Comparison of ENCODE assay signal across 30 mouse cellular contexts in genomic region chr10:93041392-93041791, GRCm38 (mm10). TPM values are rescaled to one million over a fixed set of nuclear protein-coding genes. Genes with fewer than 3 reads are reported as not detected.
A peak's percentile ranks its signal among the peaks of the same experiment; 100 is the strongest.
DNase-seq lines count a peak whose midpoint lies in the region; ATAC-seq and TF ChIP-seq lines count a peak whose summit lies in the region.
"Had no signal": no experiment of that assay in that cellular context is flagged by ENCODE, and none has a peak within 500 bp of the region (broad histone marks: within the 10 kb centered on the region; RNA-seq: fewer than 3 reads in every experiment).

No protein-coding gene starts in this region.

- DNase-seq in thymus, adult 2 months: no peak
- DNase-seq in thymus, postnatal 4 days: no peak
- DNase-seq in CD4-positive helper T cell, adult 2 months (ENCODE audit: low read depth, low spot score): peak; percentile 69
- DNase-seq in induced T-regulatory cell, adult 2 months (ENCODE audit: low read depth): peak; percentile 62
- DNase-seq in left cerebral cortex, adult 18-20 months (ENCODE audit: low spot score in 2 of 2): no peak
- no peak for DNase-seq in urinary bladder, postnatal 10 days (ENCODE audit: low spot score)
- DNase-seq: adrenal gland, postnatal 10 days; adrenal gland, postnatal 36 days; B cell, adult 2 months; cerebellum, adult 18-20 months; cerebellum, adult 9-10 months; cerebellum, postnatal 14 days; forebrain, postnatal 0 days; gastrocnemius, adult 2 months; gastrocnemius, postnatal 14 days; heart, adult 11 months; heart, postnatal 10 days; heart, postnatal 36 days had no signal

- no peak overlapping the region for H3K9ac ChIP-seq in forebrain, embryonic 12.5 days
- H3K9ac ChIP-seq: forebrain, postnatal 0 days; heart, embryonic 12.5 days; heart, embryonic 15.5 days; hindbrain, embryonic 13.5 days had no signal

- no peak for TF ChIP-seq CTCF in thymus, adult 2 months (IDR thresholded peaks at IDR 0.05; ENCODE audit: borderline replicate concordance, control insufficient read depth, extremely low read depth, insufficient read depth, low read length, poor library complexity)

- TF ChIP-seq POLR2A in thymus, adult 2 months (IDR thresholded peaks at IDR 0.05; ENCODE audit: control insufficient read depth, extremely low read depth, insufficient read depth, low read length, poor library complexity): no peak

- no peak overlapping the region for H3K4me2 ChIP-seq in forebrain, embryonic 12.5 days
- H3K4me2 ChIP-seq: heart, embryonic 12.5 days; heart, embryonic 15.5 days; hindbrain, embryonic 13.5 days had no signal

- no peak overlapping the region for H3K4me3 ChIP-seq in thymus, adult 2 months (ENCODE audit: control insufficient read depth, insufficient read depth, low read length)
- H3K4me3 ChIP-seq in forebrain, embryonic 12.5 days (replicated peaks): no peak overlapping the region
- H3K4me3 ChIP-seq: forebrain, embryonic 10.5 days; gastrocnemius, adult 2 months; heart, embryonic 12.5 days; heart, embryonic 15.5 days; hindbrain, embryonic 10.5 days; hindbrain, embryonic 13.5 days had no signal

- H3K36me3 ChIP-seq in thymus, adult 2 months (ENCODE audit: control insufficient read depth, insufficient read depth, low read length): no peaks in the 10 kb centered on the region
- no peaks in the 10 kb centered on the region for H3K36me3 ChIP-seq in forebrain, embryonic 12.5 days (replicated peaks)
- H3K36me3 ChIP-seq: forebrain, embryonic 10.5 days; G1E; heart, embryonic 12.5 days; heart, embryonic 15.5 days; hindbrain, embryonic 10.5 days; hindbrain, embryonic 13.5 days had no signal

- 10% methylated on average over 4 of the region's 4 CpGs for WGBS in thymus, adult 2 months
- WGBS in forebrain, embryonic 12.5 days: 73% methylated on average over 4 of the region's 4 CpGs

- H3K27ac ChIP-seq in thymus, adult 2 months (ENCODE audit: control insufficient read depth, insufficient read depth, low read length): peak overlapping the region; percentile 57; the same call in 1 of the 2 replicates
- H3K27ac ChIP-seq in forebrain, embryonic 12.5 days: no peak overlapping the region
- H3K27ac ChIP-seq: forebrain, embryonic 10.5 days; gastrocnemius, adult 2 months; heart, embryonic 15.5 days; hindbrain, embryonic 10.5 days; hindbrain, embryonic 13.5 days had no signal

- ATAC-seq in CD4-positive, CD25-positive, alpha-beta regulatory T cell, adult 4 months: peak; percentile 59
- no peak for ATAC-seq in forebrain, embryonic 12.5 days (ENCODE audit: low FRiP score)
- ATAC-seq: forebrain, embryonic 14.5 days; forebrain, postnatal 0 days; hindbrain, embryonic 16.5 days had no signal

- H3K4me1 ChIP-seq in thymus, adult 2 months (replicated peaks; ENCODE audit: control insufficient read depth, insufficient read depth, low read length): peaks cover 15% of the 10 kb centered on the region
- no peaks in the 10 kb centered on the region for H3K4me1 ChIP-seq in forebrain, embryonic 12.5 days
- H3K4me1 ChIP-seq: forebrain, embryonic 10.5 days; heart, embryonic 12.5 days; hindbrain, embryonic 13.5 days had no signal

- H3K27me3 ChIP-seq in thymus, adult 2 months (ENCODE audit: control insufficient read depth, insufficient read depth, low read length): no peaks in the 10 kb centered on the region
- H3K27me3 ChIP-seq in forebrain, embryonic 12.5 days: no peaks in the 10 kb centered on the region
- H3K27me3 ChIP-seq: CH12.LX; heart, embryonic 12.5 days; heart, embryonic 15.5 days; hindbrain, embryonic 13.5 days had no signal

- H3K9me3 ChIP-seq in forebrain, embryonic 12.5 days: no peaks in the 10 kb centered on the region
- H3K9me3 ChIP-seq: forebrain, embryonic 10.5 days; G1E; heart, embryonic 15.5 days; hindbrain, embryonic 10.5 days; hindbrain, embryonic 13.5 days had no signal

RNA-seq across cellular contexts. Expression of gene Cfap54, which starts 40.0 kb away (rescaled TPM):
- polyA plus RNA-seq in thymus, adult 2 months (2012; rRNA removed): 0.44 and 0.79 TPM in 2 replicates
- polyA plus RNA-seq in CD4-positive, CD25-positive, alpha-beta regulatory T cell, adult 4 months (2017; shearing (Covaris generic)): 1 to 10 TPM; 1.6 to 2.3 TPM
- total RNA-seq in left cerebral cortex, adult 18-20 months (2021): 10 to 100 TPM; 19.6 to 23.7 TPM
- polyA plus RNA-seq in forebrain, embryonic 12.5 days (2016; fragmentation: Nextera tagmentation; extraction: Ambion mirVana): 1.3 and 1.5 TPM in 2 replicates
- polyA plus RNA-seq: embryonic facial prominence, embryonic 11.5 days had no signal

Comparison
In these comparisons a context has a peak if more than half of its experiments do, and no peak if none do; other contexts are left out.
1. DNase-seq: peak in CD4-positive helper T cell, adult 2 months (single experiment) and induced T-regulatory cell, adult 2 months (single experiment); none in thymus, adult 2 months (single experiment), thymus, postnatal 4 days (single experiment), left cerebral cortex, adult 18-20 months (0 of 2) and urinary bladder, postnatal 10 days (single experiment).